ENCODE assay signal across 8 mouse cellular contexts in genomic region chr9:63399463-63399815, GRCm38 (mm10). TPM values are rescaled to one million over a fixed set of nuclear protein-coding genes. Genes with fewer than 3 reads are reported as not detected.
DNase-seq lines count a peak whose midpoint lies in the region; ATAC-seq and TF ChIP-seq lines count a peak whose summit lies in the region.

No protein-coding gene starts in this region.

- peak overlapping the region; percentile 67 for H3K4me3 ChIP-seq in liver, adult 2 months (ENCODE audit: insufficient read depth, low read depth, low read length)
- peak overlapping the region; percentile 83 for H3K4me3 ChIP-seq in embryonic facial prominence, embryonic 15.5 days (replicated peaks)
- peak overlapping the region; percentile 89 for H3K4me3 ChIP-seq in limb, embryonic 11.5 days (ENCODE audit: low read depth, low read length)
- peak overlapping the region; percentile 92 for H3K4me3 ChIP-seq in neural tube, embryonic 14.5 days (ENCODE audit: low read depth, low read length)

- no peaks in the 10 kb centered on the region for H3K9me3 ChIP-seq in embryonic facial prominence, embryonic 15.5 days (replicated peaks)
- H3K9me3 ChIP-seq in limb, embryonic 11.5 days (ENCODE audit: control insufficient read depth, low read length): no peaks in the 10 kb centered on the region
- H3K9me3 ChIP-seq in neural tube, embryonic 14.5 days (ENCODE audit: control insufficient read depth, low read length): no peaks in the 10 kb centered on the region

- 4% methylated on average over 8 of the region's 8 CpGs for WGBS in liver, adult 2 months
- WGBS in embryonic facial prominence, embryonic 15.5 days: 4% methylated on average over 8 of the region's 8 CpGs
- 4% methylated on average over 8 of the region's 8 CpGs for WGBS in limb, embryonic 11.5 days
- 1% methylated on average over 8 of the region's 8 CpGs for WGBS in neural tube, embryonic 14.5 days

- DNase-seq in liver, adult 2 months (ENCODE audit: extremely low read depth, low read depth, low spot score): no peak
- no peak for DNase-seq in liver
- DNase-seq in limb, embryonic 11.5 days (ENCODE audit: low spot score): no peak
- no peak for DNase-seq in gastrocnemius, postnatal 25 days
- DNase-seq in urinary bladder, postnatal 10 days (ENCODE audit: low spot score): no peak
- DNase-seq in cerebellum, postnatal 10 days: no peak

- peaks cover 3% of the 10 kb centered on the region; the same call in 1 of the 2 replicates for H3K79me2 ChIP-seq in liver, adult 2 months (ENCODE audit: control insufficient read depth, insufficient read depth, low read length)

- peak overlapping the region; percentile 85 for H3K4me2 ChIP-seq in embryonic facial prominence, embryonic 15.5 days (replicated peaks)
- peak overlapping the region; percentile 89 for H3K4me2 ChIP-seq in limb, embryonic 11.5 days (ENCODE audit: low read depth, severe bottlenecking)
- peak overlapping the region; percentile 83 for H3K4me2 ChIP-seq in neural tube, embryonic 14.5 days (ENCODE audit: low read depth, low read length)

- peak; percentile 35; the same call in 1 of the 2 replicates for ATAC-seq in embryonic facial prominence, embryonic 15.5 days (ENCODE audit: insufficient number of reproducible peaks, low FRiP score, low TSS enrichment, low read depth)
- ATAC-seq in limb, embryonic 11.5 days (ENCODE audit: insufficient number of reproducible peaks, low FRiP score, low TSS enrichment, low read depth): peak; percentile 54; the same call in 1 of the 2 replicates
- peak; percentile 68; the same call in 1 of the 2 replicates for ATAC-seq in neural tube, embryonic 14.5 days (ENCODE audit: low read depth)

- TF ChIP-seq POLR2A in liver, adult 2 months (IDR thresholded peaks at IDR 0.05; ENCODE audit: extremely low read depth, insufficient read depth, low read length): no peak

- H3K36me3 ChIP-seq in liver, adult 2 months (ENCODE audit: control insufficient read depth, insufficient read depth, low read length): no peaks in the 10 kb centered on the region
- H3K36me3 ChIP-seq in embryonic facial prominence, embryonic 15.5 days: no peaks in the 10 kb centered on the region
- H3K36me3 ChIP-seq in limb, embryonic 11.5 days (ENCODE audit: control insufficient read depth, insufficient read depth, low read length): no peaks in the 10 kb centered on the region
- no peaks in the 10 kb centered on the region for H3K36me3 ChIP-seq in neural tube, embryonic 14.5 days (ENCODE audit: control insufficient read depth, insufficient read depth, low read length)

- TF ChIP-seq CTCF in liver, adult 2 months (IDR thresholded peaks at IDR 0.05; ENCODE audit: low read depth, low read length): no peak

- peaks cover 8% of the 10 kb centered on the region for H3K4me1 ChIP-seq in liver, adult 2 months (ENCODE audit: control insufficient read depth, insufficient read depth, low read length)
- peaks cover 10% of the 10 kb centered on the region for H3K4me1 ChIP-seq in embryonic facial prominence, embryonic 15.5 days
- H3K4me1 ChIP-seq in limb, embryonic 11.5 days (ENCODE audit: control insufficient read depth, insufficient read depth, low read length): no peaks in the 10 kb centered on the region
- H3K4me1 ChIP-seq in neural tube, embryonic 14.5 days (ENCODE audit: control insufficient read depth, insufficient read depth, low read length): peaks cover 8% of the 10 kb centered on the region; the same call in 1 of the 2 replicates

- no peaks in the 10 kb centered on the region for H3K27me3 ChIP-seq in liver, adult 2 months (ENCODE audit: control insufficient read depth, insufficient read depth, low read length)
- H3K27me3 ChIP-seq in embryonic facial prominence, embryonic 15.5 days: no peaks in the 10 kb centered on the region
- H3K27me3 ChIP-seq in limb, embryonic 11.5 days (ENCODE audit: control insufficient read depth, insufficient read depth, low read length): no peaks in the 10 kb centered on the region
- H3K27me3 ChIP-seq in neural tube, embryonic 14.5 days (ENCODE audit: control insufficient read depth, insufficient read depth, low read length): no peaks in the 10 kb centered on the region

- peak overlapping the region; percentile 84 for H3K27ac ChIP-seq in liver, adult 2 months (replicated peaks; ENCODE audit: insufficient read depth, low read depth, low read length)
- H3K27ac ChIP-seq in embryonic facial prominence, embryonic 15.5 days (replicated peaks): peak overlapping the region; percentile 80; the same call in 1 of the 2 replicates
- no peak overlapping the region; the same call in 1 of the 2 replicates for H3K27ac ChIP-seq in limb, embryonic 11.5 days (replicated peaks; ENCODE audit: low read depth, low read length)
- H3K27ac ChIP-seq in neural tube, embryonic 14.5 days (ENCODE audit: low read depth, low read length): peak overlapping the region; percentile 72; the same call in 1 of the 2 replicates

- peak overlapping the region; percentile 76 for H3K9ac ChIP-seq in liver, adult 2 months (ENCODE audit: low read depth, low read length)
- peak overlapping the region; percentile 79 for H3K9ac ChIP-seq in embryonic facial prominence, embryonic 15.5 days
- H3K9ac ChIP-seq in limb, embryonic 11.5 days (ENCODE audit: low read length): peak overlapping the region; percentile 93
- H3K9ac ChIP-seq in neural tube, embryonic 14.5 days (replicated peaks; ENCODE audit: low read depth, low read length): peak overlapping the region; percentile 93

RNA-seq across cellular contexts. Expression of gene 2300009A05Rik, which starts 0.4 kb away (rescaled TPM):
- total RNA-seq in liver, adult 2 months (2014; rRNA removed): 24.0 and 35.6 TPM in 2 replicates
- 70.9 and 86.4 TPM in 2 replicates for polyA plus RNA-seq in liver, adult 2 months (2012; rRNA removed)
- polyA plus RNA-seq in embryonic facial prominence, embryonic 15.5 days (2015; fragmentation: Nextera tagmentation; extraction: Ambion mirVana): 39.3 and 39.6 TPM in 2 replicates
- polyA plus RNA-seq in limb, embryonic 11.5 days (2014; fragmentation: Nextera tagmentation; extraction: Ambion mirVana): 34.5 and 36.5 TPM in 2 replicates
- polyA plus RNA-seq in neural tube, embryonic 14.5 days (2014; fragmentation: Nextera tagmentation; extraction: Ambion mirVana): 75.2 and 88.7 TPM in 2 replicates
- 10 to 100 TPM; 30.0 to 33.7 TPM for total RNA-seq in gastrocnemius, postnatal 25 days (2021)

RNA-seq across cellular contexts. Expression of gene Map2k5, which starts 21.7 kb away (rescaled TPM):
- 13.3 and 14.6 TPM in 2 replicates for total RNA-seq in liver, adult 2 months (2014; rRNA removed)
- 32.2 and 36.4 TPM in 2 replicates for polyA plus RNA-seq in liver, adult 2 months (2012; rRNA removed)
- polyA plus RNA-seq in embryonic facial prominence, embryonic 15.5 days (2015; fragmentation: Nextera tagmentation; extraction: Ambion mirVana): 31.7 and 33.3 TPM in 2 replicates
- polyA plus RNA-seq in limb, embryonic 11.5 days (2014; fragmentation: Nextera tagmentation; extraction: Ambion mirVana): 39.8 and 42.0 TPM in 2 replicates
- 35.1 and 36.9 TPM in 2 replicates for polyA plus RNA-seq in neural tube, embryonic 14.5 days (2014; fragmentation: Nextera tagmentation; extraction: Ambion mirVana)
- total RNA-seq in gastrocnemius, postnatal 25 days (2021): 10 to 100 TPM; 12.4 to 13.8 TPM
